Mouse (Mus musculus): Measurements from ENCODE around the gene Grb2. TPM values are rescaled to one million over a fixed set of nuclear protein-coding genes. Genes with fewer than 3 reads are reported as not detected.

The Grb2 gene
- polyA plus RNA-seq, 1 experiment from 2014 or later, result 137 TPM

DNA sequence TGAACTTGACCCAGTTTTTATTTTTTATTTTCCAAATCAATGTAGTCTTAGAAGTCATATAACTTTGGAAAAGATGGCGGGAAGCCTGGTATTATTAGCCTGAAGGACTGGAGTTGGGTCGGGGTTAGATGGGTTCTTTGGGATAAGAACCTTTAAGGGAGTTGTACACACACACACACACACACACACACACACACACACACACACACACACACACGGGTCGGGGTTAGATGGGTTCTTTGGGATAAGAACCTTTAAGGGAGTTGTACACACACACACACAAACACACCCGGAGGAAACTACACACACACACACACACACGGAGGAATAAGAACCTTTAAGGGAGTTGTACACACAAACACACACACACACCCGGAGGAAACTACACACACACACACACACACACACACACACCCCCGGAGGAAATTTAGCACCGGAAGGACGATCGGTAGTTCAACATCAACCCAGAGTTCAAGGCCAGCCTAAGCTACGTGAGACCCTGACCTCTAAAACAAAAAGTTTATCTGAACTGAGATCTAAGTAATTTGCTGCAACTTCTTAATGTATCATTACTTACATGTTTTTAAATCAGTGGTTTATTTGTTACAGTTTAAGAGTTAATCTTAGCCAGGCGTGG is 79.8 kb downstream of the Grb2 start:
- Histone ChIP-seq H3K9ac (replicated peaks) (peak overlapping the region; percentile 41; the same call in 1 of the 2 replicates), H3K4me1 (peaks cover 16% of the 10 kb centered on the region), H3K27ac (replicated peaks) (no peak overlapping the region), H3K4me2 (replicated peaks) (peak overlapping the region; percentile 96), H3K36me3 (no peaks in the 10 kb centered on the region), H3K27me3 (no peaks in the 10 kb centered on the region), H3K4me3 (peak overlapping the region; percentile 75), H3K9me3 (no peaks in the 10 kb centered on the region)
- 56% methylated on average over 13 of the region's 13 CpGs for WGBS
- peak; percentile 57 for ATAC-seq (ENCODE audit: low FRiP score, low read depth)

DNA sequence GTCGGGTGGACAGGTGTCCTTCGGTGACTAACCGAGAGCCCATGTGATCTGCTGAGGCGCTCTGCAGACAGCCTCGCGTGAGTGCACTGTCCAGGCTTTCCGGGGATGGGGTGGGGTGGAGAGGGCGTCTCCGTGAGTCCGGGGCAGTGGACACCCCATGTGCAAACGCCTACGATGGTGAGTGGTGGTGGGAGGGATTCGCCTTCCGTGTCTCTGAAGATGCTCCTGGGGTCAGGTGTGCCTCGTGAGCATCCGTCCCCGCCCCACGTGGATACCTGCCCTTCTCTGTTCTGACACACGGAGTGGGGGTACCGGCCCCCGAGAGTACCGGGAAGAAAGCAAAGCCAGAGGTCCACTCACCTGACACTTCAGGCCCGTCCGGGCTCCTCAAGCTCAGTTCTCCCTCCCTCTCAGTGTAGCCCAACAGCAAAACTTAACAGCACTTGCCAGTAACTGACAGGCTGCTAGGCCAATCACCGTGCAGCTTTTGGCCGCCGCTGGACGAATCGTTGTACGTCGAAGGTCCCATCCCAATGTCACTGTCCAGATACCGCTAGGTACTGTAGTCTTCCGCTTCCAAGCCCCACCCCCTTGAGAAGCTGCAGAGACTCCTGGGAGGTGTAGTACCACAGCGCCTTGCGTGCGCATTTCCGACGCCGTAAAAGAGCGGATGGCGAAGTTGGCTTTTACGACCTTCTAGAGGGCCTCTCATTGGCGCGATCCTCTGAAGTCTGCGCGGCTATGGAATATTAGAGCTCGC is 80.5 kb downstream of the Grb2 start, which contains the start of gene Slc25a19:
Slc25a19 (minus strand) TSS at position 591 of the 760 bp plus-strand sequence.
- 0 out of 2 replicates have a peak within 1 kb of the TSS, but pooled peaks have one; percentile 15 for H3K27ac ChIP-seq (replicated peaks)
- under 1% methylated on average over 45 of the region's 47 CpGs for WGBS
- peaks cover 16% of the 10 kb centered on the region for H3K4me1 ChIP-seq
- peak within 1 kb of the TSS; percentile 96 for H3K4me2 ChIP-seq (replicated peaks)
- peaks cover 5% of the 10 kb centered on the region; the same call in 1 of the 2 replicates for H3K36me3 ChIP-seq
- no peaks in the 10 kb centered on the region for H3K9me3 ChIP-seq
- peak within 1 kb of the TSS; percentile 84 for H3K9ac ChIP-seq (replicated peaks)
- H3K4me3 ChIP-seq, result peak within 1 kb of the TSS; percentile 75
- H3K27me3 ChIP-seq, result no peaks in the 10 kb centered on the region
- peak; percentile 99 for ATAC-seq (ENCODE audit: low FRiP score, low read depth)

DNA sequence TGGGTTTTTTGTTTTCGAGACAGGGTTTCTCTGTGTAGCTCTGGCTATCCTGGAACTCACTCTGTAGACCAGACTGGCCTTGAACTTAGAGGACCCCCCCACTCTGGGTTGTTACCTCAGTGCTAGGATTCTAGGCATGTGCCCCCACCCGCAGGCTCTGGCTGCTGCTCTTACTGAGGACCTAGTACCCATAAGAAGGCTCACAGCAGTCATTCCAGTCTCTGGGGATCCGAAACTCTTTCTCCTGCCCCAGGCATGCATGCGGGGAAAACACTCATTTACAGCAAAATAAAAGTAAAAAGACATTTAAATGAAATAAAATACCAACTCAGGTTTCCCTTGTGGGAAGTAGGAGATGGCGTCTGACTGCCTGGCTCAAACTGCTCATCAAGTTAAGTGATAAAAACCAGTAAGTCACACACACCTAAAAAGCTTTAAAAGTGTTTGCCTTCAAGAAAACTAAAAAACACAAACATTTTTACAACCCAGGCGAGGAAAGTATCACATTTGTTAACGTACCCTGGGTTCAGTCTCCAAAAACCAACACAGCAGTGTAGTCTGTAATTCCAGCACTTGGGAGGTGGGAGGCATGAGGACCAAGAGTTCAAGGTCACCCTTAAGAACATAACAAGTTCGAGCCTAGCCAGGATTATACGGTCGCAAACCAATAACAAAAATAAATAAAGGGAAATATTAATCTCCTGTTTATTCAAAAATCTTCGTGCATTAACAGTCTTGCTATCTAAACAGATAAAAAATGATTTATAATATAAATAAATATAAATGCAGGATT is 81.4 kb downstream of the Grb2 start:
- no peak for ATAC-seq (ENCODE audit: low FRiP score, low read depth)
- H3K27ac ChIP-seq (replicated peaks), result no peak overlapping the region
- peaks cover 16% of the 10 kb centered on the region for H3K4me1 ChIP-seq
- H3K9me3 ChIP-seq, result no peaks in the 10 kb centered on the region
- peak overlapping the region; percentile 96 for H3K4me2 ChIP-seq (replicated peaks)
- H3K9ac ChIP-seq (replicated peaks), result peak overlapping the region; percentile 84
- WGBS, result 58% methylated on average over 11 of the region's 11 CpGs
- H3K27me3 ChIP-seq, result no peaks in the 10 kb centered on the region
- peaks cover 14% of the 10 kb centered on the region; the same call in 1 of the 2 replicates for H3K36me3 ChIP-seq
- peak overlapping the region; percentile 75 for H3K4me3 ChIP-seq

DNA sequence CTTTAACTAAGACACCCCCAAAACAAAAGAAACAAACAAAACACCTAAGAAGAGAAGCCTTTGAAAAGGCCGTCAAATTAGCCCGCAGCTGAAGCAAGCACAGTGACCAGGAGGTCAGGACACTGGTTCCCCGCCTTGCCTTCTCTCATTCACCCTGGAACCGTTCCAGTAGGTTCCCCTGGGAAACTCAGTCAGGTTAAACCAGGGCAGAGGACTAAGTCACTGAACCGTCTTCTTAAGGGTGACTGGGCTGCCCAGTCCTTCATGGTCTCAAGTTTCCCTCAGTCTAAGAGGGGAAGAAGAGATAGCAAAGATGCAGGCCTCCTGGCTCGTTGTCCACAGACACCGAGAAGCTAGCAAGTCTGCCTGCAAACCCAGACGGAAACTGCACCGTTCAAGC is 82.5 kb downstream of the Grb2 start:
- Histone ChIP-seq H3K9ac (replicated peaks) (no peak overlapping the region), H3K36me3 (peaks cover 22% of the 10 kb centered on the region), H3K27ac (replicated peaks) (no peak overlapping the region), H3K27me3 (no peaks in the 10 kb centered on the region), H3K4me1 (peaks cover 16% of the 10 kb centered on the region), H3K9me3 (no peaks in the 10 kb centered on the region), H3K4me3 (no peak overlapping the region), H3K4me2 (replicated peaks) (no peak overlapping the region)
- ATAC-seq (ENCODE audit: low FRiP score, low read depth), result no peak
- WGBS, result 85% methylated on average over 9 of the region's 9 CpGs

DNA sequence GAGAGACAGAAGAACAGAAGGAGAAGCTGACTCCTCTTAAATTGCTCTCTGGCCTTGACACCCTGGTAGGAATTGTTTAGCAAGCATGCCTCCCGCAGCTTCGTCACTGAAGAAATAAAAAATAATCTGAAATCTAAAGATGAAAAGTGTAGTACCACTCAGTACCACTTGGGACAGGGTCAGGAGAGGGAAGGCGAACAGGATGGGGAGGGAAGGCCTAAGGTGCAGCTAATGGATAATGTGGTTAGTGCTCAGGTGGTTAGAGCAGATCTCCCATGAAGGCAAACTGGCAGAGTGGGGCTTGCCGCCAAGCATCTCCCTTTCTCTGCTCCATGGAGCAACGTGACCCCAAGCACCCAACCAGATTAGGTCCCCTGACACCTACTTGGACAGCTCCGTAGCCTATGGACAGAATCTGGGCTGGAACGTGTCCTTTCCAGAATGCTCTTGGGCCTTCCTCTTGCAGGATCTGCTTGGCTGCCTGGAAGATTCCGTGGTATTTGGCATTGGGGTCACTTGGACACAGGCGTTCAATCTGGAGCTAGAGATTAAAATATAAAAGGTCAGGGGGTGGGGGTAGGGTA is 84.8 kb downstream of the Grb2 start:
- no peak for ATAC-seq (ENCODE audit: low FRiP score, low read depth)
- Histone ChIP-seq H3K27me3 (no peaks in the 10 kb centered on the region), H3K9ac (replicated peaks) (no peak overlapping the region), H3K27ac (replicated peaks) (no peak overlapping the region), H3K9me3 (no peaks in the 10 kb centered on the region), H3K4me1 (peaks cover 14% of the 10 kb centered on the region), H3K4me2 (replicated peaks) (no peak overlapping the region), H3K4me3 (no peak overlapping the region), H3K36me3 (peaks cover 40% of the 10 kb centered on the region)
- 74% methylated on average over 9 of the region's 9 CpGs for WGBS

DNA sequence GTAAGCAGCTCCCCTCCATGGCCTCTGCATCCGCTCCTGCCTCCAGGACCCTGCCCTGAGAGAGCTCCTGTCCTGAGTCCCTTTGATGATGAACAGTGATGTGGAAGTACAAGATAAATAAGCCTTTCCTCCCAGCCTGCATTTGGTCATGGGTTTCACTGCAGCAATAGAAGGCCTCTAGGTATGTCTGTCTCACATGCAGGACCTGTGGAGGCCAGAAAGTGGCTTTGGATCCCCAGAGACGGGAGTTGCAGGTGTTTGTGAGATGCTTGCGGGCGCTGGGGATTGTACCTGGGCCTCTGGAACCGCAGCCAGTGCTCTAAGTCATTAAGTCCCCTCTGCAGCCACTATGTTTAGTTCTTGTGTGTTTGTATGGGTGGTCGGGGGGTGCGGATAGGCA is 88.4 kb downstream of the Grb2 start:
- H3K9ac ChIP-seq (replicated peaks), result no peak overlapping the region
- H3K27me3 ChIP-seq, result no peaks in the 10 kb centered on the region
- WGBS, result 95% methylated on average over 7 of the region's 7 CpGs
- no peak overlapping the region for H3K4me3 ChIP-seq
- H3K4me1 ChIP-seq, result no peaks in the 10 kb centered on the region
- no peak overlapping the region for H3K27ac ChIP-seq (replicated peaks)
- no peak overlapping the region for H3K4me2 ChIP-seq (replicated peaks)
- H3K9me3 ChIP-seq, result no peaks in the 10 kb centered on the region
- peaks cover 46% of the 10 kb centered on the region for H3K36me3 ChIP-seq
- ATAC-seq (ENCODE audit: low FRiP score, low read depth), result no peak

DNA sequence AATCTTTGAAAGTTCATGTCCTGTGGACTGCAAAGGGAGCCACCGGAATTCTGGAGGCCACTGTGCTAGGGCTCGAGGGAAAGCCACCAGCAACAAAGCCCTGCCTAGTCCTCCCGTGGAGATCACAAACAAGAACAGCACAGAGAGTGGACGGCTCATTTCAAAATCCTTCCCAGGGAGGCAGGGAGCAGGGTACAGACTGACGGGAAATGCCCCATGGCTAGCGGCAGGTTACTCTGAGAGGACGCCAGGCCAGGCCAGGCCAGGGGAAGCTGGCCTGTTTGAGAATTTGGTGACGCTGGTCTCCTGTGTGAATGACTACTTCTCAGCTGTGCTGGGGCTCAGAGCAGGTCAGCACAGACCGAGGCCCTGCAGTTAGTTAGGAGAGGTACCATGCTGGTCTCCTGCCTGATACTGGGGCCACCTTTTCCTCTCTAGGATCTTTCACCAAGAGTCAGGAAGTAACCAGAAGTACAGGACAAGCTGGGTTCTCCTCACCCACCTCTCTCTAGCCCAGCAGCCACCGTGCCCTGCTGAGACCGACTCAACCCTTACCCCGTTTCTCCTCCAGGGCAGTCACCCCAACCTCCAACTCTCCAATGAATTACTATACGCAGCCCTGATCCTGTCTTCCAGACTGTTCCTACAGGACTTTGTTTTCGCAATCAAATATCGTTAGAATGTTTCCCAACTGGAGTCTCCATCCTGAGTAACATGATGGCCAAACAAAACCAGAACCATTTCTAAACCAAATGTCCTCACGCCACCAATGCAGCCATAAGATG is 89.5 kb downstream of the Grb2 start:
- Histone ChIP-seq H3K9ac (replicated peaks) (no peak overlapping the region), H3K27ac (replicated peaks) (no peak overlapping the region), H3K4me2 (replicated peaks) (no peak overlapping the region), H3K9me3 (no peaks in the 10 kb centered on the region), H3K36me3 (peaks cover 47% of the 10 kb centered on the region), H3K4me3 (no peak overlapping the region), H3K27me3 (peaks cover 7% of the 10 kb centered on the region; the same call in 1 of the 2 replicates), H3K4me1 (no peaks in the 10 kb centered on the region)
- 89% methylated on average over 16 of the region's 16 CpGs for WGBS
- no peak for ATAC-seq (ENCODE audit: low FRiP score, low read depth)

DNA sequence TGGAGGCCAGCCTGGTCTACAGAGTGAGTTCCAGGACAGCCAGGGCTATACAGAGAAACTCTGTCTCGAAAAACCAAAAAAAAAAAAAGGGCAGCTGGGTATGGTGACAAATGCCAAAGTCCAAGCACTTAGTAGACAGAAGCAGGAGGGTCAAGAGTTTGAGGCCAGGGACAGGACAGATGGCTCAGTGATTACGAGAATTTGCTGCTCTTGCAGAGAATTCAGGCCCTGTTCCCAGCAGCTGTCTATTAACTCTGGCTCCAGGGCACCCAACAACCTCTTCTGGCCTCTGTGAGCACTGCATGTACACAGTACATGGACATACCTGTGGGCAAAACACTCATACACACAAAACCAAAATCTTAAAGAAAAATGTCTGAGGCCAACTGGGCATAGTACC is 90.4 kb downstream of the Grb2 start:
- Histone ChIP-seq H3K4me1 (peaks cover 6% of the 10 kb centered on the region), H3K4me2 (replicated peaks) (no peak overlapping the region), H3K4me3 (no peak overlapping the region), H3K9me3 (no peaks in the 10 kb centered on the region), H3K27ac (replicated peaks) (no peak overlapping the region), H3K27me3 (peaks cover 14% of the 10 kb centered on the region; the same call in 1 of the 2 replicates), H3K9ac (replicated peaks) (no peak overlapping the region), H3K36me3 (peaks cover 43% of the 10 kb centered on the region)
- 87% methylated on average over 2 of the region's 2 CpGs for WGBS
- no peak for ATAC-seq (ENCODE audit: low FRiP score, low read depth)

DNA sequence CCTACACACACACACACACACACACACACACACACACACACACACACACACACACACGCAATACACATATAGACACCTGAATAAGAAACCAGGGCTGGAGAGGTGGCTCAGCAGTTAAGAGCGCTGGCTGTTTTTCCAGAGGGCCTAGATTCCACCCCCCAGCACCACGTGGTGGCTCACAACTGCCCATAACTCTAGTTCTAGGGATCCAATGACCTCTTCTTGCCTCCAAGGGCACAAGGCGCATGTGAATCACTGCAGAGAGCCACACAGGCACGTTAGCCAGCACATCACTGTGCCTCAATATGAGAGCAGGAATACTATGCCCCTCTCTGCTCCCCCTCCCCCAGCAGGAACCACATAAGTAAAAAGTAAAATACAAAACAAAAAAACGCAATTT is 91.5 kb downstream of the Grb2 start:
- H3K36me3 ChIP-seq, result peaks cover 33% of the 10 kb centered on the region
- peaks cover 14% of the 10 kb centered on the region; the same call in 1 of the 2 replicates for H3K27me3 ChIP-seq
- ATAC-seq (ENCODE audit: low FRiP score, low read depth), result no peak
- no peak overlapping the region for H3K9ac ChIP-seq (replicated peaks)
- no peak overlapping the region for H3K27ac ChIP-seq (replicated peaks)
- H3K9me3 ChIP-seq, result no peaks in the 10 kb centered on the region
- H3K4me1 ChIP-seq, result peaks cover 9% of the 10 kb centered on the region
- 83% methylated on average over 6 of the region's 6 CpGs for WGBS
- H3K4me3 ChIP-seq, result no peak overlapping the region
- no peak overlapping the region for H3K4me2 ChIP-seq (replicated peaks)

DNA sequence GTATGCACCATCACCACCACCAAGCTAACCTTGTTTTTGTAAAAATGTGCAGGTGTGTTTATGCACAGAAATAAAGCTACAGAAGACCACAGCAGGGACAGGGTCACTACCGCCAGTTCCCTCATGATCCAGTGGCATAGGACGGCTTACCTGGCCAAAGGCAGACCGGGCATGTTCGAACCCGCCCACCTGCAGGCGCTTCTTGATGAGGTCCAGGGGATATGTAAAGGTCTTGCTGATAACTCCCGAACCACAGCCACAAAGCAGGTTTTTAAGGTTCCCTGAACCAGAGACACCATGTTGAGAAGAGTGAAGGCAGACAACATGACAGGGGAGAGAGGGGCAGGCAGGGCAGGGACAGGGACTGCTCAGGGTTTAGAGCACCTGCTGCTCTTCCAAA is 92.0 kb downstream of the Grb2 start:
- no peak overlapping the region for H3K27ac ChIP-seq (replicated peaks)
- peaks cover 19% of the 10 kb centered on the region for H3K27me3 ChIP-seq
- no peak for ATAC-seq (ENCODE audit: low FRiP score, low read depth)
- WGBS, result 95% methylated on average over 7 of the region's 7 CpGs
- no peaks in the 10 kb centered on the region for H3K9me3 ChIP-seq
- H3K4me1 ChIP-seq, result peaks cover 14% of the 10 kb centered on the region
- H3K36me3 ChIP-seq, result peaks cover 29% of the 10 kb centered on the region
- H3K9ac ChIP-seq (replicated peaks), result no peak overlapping the region
- H3K4me3 ChIP-seq, result no peak overlapping the region
- no peak overlapping the region for H3K4me2 ChIP-seq (replicated peaks)

DNA sequence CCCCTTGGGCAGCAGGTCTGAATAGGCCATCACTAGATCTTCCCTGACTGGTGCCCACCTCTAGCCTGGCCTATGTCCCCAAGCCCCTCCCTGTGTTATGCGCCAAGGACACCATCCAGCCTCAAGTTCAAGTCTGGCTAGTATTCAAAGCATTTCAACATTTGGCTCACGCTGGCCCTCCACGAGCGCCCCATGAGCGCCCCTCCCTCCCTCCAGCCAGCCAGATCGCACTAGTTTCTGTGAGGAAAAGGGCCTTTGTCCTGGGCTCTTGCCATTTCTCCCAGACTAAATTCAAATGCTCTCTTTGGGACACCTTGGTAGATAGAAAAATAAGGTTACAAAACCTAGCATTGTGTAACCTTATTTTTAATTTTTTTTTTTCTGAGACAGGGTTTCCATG is 92.5 kb downstream of the Grb2 start:
- Histone ChIP-seq H3K4me3 (no peak overlapping the region), H3K4me1 (peaks cover 14% of the 10 kb centered on the region), H3K4me2 (replicated peaks) (no peak overlapping the region), H3K9me3 (no peaks in the 10 kb centered on the region), H3K9ac (replicated peaks) (0 out of 2 replicates have a peak overlapping the region, but pooled peaks have one; percentile 6), H3K36me3 (peaks cover 25% of the 10 kb centered on the region), H3K27ac (replicated peaks) (no peak overlapping the region), H3K27me3 (peaks cover 22% of the 10 kb centered on the region)
- ATAC-seq (ENCODE audit: low FRiP score, low read depth), result no peak
- 95% methylated on average over 6 of the region's 6 CpGs for WGBS

Measured in midbrain, embryonic 12.5 days (tissue).